Mouse (Mus musculus) left cerebral cortex, adult 2 months (tissue): ENCODE data around the gene Frmd5. TPM values are rescaled to one million over a fixed set of nuclear protein-coding genes. Genes with fewer than 3 reads are reported as not detected.
A peak's percentile ranks its signal among the peaks of the same experiment; 100 is the strongest.
"Not testable (repeated sequence)": the region's sequence is repeated elsewhere in the genome, so short reads cannot be mapped to it uniquely, and the experiment has no call there.

Source experiments
- DNase-seq, 2 experiments: peaks; one replicate each; pipeline ENCODE4 v3.0.0; 2021 to 2022; ENCODE audit warnings: low spot score in 2 of 2, mixed read lengths in 1 of 2; ENCODE audit errors: extremely low spot score in 1 of 2
- H3K27ac ChIP-seq: fragments of 200-600 bp; 2 replicates; pipeline ENCODE4 v1.8.1; 2022
- H3K4me3 ChIP-seq: fragments of 200-600 bp; 2 replicates; pipeline ENCODE4 v1.8.1; 2022
- CTCF ChIP-seq: fragments of 200-600 bp; IDR thresholded peaks from 2 replicates; pipeline ENCODE4 v1.8.1; 2022; ENCODE audit warnings: antibody characterized with exemption, mild to moderate bottlenecking, moderate library complexity
- intact Hi-C: fragments of 180-260 bp; cut with DNase I; formaldehyde crosslinking; loops from one replicate; pipeline ENCODE4 v1.15.1; 2025
- long read RNA-seq, 2 experiments: library from polyadenylated mRNA; stranded (forward); transcript quantifications; one replicate each; pipeline ENCODE4 v2.0.0; 2021; ENCODE audit warnings: borderline mapping rate in 2 of 2
- total RNA-seq, 2 experiments: library from RNA; stranded (reverse); gene quantifications; 2 replicates each; pipeline ENCODE4 v1.2.3; 2021

The Frmd5 gene
- 10 to 100 TPM; 53.8 to 56.3 TPM for total RNA-seq
- long read RNA-seq, experiment 1, partial matches to known transcripts: 20 of 25 reads
- long read RNA-seq, experiment 1, other reads (novel, unspliced or antisense): 5 of 25 reads
- long read RNA-seq, experiment 2, partial matches to known transcripts: 13 of 23 reads
- long read RNA-seq, experiment 2, other reads (novel, unspliced or antisense): 10 of 23 reads

DNA sequence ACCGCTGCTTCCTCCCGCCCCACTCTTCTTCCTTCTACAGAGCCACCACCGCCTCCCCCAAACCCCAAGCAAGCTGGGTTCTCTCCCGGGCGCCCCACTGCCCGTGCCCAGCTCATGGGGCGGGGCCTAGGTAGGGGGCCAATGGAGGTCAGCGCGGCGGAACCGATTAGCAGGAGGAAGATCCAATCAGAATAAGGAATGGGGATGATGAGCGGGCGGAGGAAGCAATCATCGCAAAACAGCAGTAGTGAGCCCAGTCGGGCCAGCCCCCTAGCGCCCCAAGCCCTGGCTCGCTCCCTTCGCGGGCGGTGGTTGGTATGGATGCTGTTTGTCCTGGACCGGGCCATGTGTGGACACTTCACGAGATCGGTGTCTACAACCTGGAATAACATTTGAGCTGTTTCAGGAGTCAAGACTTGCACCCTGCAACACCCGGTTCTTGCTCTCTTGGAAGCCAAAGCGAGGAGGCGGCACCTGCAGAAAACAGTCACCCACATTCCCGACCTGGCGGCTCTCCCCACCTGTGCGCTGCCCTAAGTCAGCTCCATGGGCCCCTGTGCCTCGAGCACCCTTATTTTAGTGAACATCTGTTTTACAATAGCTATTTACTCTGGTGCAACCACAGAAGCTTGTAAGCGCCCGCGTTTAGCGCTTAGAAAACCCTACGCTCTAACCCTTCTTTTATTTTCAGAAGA lies at the start of gene Frmd5:
Gene Frmd5, minus strand, starts transcription at position 129 of the 695 bp plus-strand sequence.
- peak within 1 kb of the TSS; percentile 97 for H3K4me3 ChIP-seq
- intact Hi-C loops: loop anchor here (2.0 to 5.0 kb wide), 2 partner anchors 22 to 80 kb away; no protein-coding TSS in a partner anchor
- TF ChIP-seq CTCF: peak; percentile 35
- H3K27ac ChIP-seq: peak within 1 kb of the TSS; percentile 95
- DNase-seq: peak; percentile 93

DNA sequence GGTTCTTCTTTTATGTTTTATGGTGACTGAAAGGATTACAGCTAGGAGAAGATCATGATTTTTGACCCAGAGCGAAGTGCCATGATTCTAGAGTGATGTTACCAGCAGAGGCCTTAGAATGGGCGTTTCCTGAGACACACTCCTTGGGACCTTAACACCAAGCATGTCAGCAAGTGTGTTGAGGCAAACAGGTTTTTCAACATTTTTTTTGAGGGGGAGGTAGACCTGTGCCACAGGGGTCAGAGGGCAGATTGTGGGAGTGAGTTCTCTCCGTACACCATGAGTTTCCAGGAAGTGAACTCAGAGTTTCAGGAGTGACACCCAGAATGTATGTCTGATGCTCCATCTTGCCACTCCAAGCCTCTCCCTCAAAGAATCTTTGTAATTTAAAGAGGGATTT lies 47.1 kb upstream of the Frmd5 start:
- DNase-seq: no peak
- no peak overlapping the region for H3K27ac ChIP-seq

DNA sequence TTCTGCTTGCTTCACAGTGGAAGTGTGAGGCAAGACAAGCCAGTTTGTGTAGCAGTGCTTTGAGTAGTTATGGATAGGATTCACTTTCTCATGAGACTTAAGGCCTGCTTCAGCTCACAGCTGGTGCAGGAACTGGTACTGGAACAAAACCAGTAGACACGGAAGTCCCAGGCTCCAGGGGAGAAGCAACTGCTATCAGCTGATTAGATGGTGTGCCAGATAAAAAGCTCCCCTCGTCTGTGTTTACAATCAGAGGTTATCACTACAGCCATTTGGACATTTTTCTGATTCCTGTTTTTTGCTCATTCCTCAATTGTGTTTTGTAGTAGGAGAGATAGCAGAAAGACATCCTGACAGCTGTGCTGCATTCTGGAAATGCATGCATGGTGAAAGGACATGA lies 45.2 kb upstream of the Frmd5 start:
- no peak for DNase-seq
- no peak for TF ChIP-seq CTCF
- no peak overlapping the region for H3K4me3 ChIP-seq
- intact Hi-C loops: no loop called here
- H3K27ac ChIP-seq: no peak overlapping the region

More for the DNA sequence above, 47.1 kb upstream of the Frmd5 start:
- intact Hi-C loops: no loop called here
- no peak for TF ChIP-seq CTCF
- no peak overlapping the region for H3K4me3 ChIP-seq

DNA sequence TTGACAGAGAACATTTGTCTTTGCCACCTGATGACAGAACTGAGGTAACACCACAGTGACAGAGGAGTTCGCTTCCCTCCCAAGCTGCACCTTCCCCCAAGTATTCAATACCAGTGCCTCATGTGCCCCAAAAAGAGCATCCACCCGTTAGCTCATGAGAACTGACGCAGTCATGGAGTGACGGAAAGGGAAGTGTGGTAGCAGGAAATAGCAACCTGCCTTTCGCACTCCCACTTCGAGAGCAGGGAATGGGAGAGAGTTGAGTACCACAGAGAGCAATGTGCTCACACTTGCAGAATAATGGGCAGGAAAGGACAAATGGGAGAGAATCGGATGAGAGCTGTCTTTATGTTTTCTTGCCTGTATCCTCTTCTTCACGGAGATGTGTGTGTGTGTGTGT lies 39.2 kb upstream of the Frmd5 start:
- H3K4me3 ChIP-seq: no peak overlapping the region
- no peak overlapping the region for H3K27ac ChIP-seq
- DNase-seq: no peak
- intact Hi-C loops: no loop called here
- TF ChIP-seq CTCF: no peak

DNA sequence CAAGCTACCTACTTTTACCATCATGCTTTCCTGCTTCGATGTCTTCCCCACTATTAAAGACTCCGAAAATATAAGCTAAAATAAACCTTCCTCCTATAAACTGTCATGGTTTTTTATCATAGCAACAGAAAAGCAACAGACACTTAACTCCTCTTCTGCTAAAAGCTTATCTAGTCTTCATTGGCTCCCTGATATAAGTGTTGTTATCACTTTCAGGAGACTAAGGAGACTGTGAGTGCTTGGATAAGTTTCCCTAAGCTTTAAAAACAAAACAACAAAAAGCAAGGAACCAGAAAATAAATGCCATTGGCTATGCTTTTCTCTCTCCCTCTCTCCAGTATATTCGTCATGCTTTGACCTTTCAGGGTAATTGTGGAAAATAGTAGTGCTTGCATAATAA lies 35.4 kb upstream of the Frmd5 start:
- Histone ChIP-seq H3K27ac (no peak overlapping the region), H3K4me3 (no peak overlapping the region)
- DNase-seq: no peak
- intact Hi-C loops: no loop called here
- no peak for TF ChIP-seq CTCF

DNA sequence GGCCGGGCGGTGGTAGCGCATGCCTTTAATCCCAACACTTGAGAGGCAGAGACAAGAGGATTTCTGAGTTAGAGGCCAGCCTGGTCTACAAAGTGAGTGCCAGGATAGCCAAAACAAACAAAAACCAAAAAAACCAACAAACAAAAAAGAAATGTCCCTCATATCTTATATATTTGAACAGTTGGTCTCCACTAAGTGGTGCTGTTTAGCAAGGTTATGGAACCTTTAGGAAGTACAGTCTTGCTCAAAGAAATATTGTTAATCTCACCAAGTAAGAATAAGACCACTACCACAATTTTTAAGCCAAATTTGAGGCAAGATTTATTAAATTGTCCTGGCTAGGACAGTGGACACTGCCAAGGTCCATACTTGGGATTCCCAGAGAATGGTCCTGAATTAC lies 34.6 kb upstream of the Frmd5 start:
- no peak for DNase-seq
- intact Hi-C loops: no loop called here
- no peak overlapping the region for H3K27ac ChIP-seq
- no peak overlapping the region for H3K4me3 ChIP-seq
- TF ChIP-seq CTCF: peak; percentile 13

DNA sequence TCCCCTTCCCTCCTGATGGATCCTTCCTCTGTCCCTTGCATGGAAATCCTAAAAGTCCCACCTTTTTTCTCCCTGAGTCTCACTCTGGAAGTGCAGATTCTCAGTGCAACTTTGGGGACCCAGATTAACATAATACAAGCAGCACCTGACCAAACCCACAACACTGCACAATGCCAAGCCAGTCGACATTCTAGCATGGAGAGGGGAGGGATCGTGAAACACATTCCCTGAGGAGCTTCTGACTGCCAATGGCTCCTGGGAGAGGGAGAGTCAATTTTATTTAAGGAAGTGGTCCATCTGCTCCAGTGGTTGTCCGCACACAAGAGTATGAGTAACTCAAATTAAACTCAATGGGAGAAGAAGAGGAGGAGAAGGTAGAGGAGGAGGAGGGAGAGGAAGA lies 28.0 kb upstream of the Frmd5 start:
- Histone ChIP-seq H3K4me3 (no peak overlapping the region), H3K27ac (no peak overlapping the region)
- intact Hi-C loops: no loop called here
- no peak for TF ChIP-seq CTCF
- no peak for DNase-seq

DNA sequence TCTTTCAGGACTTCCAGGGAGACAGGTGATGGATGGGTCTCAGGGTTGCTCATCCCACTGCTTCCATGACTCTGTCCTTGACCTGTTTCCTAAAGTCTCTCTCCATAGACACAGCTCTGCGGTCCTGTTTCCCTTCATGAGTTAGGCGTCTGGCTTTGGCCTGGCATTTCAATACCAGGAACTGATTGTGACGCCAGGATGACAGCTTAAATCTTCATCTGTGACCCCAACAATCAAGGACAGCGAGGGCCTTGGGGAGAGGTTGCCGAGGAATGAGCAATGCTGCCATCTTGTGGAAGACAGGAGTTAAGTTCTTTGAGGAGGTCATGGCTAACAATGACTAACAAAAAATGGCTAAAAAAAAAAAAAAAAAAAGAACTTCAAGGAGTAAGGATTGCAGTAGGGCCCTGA lies 25.6 kb upstream of the Frmd5 start:
- intact Hi-C loops: loop anchor here (1.0 kb wide), 1 partner anchor 261 kb away; no protein-coding TSS in a partner anchor
- Histone ChIP-seq H3K4me3 (no peak overlapping the region), H3K27ac (no peak overlapping the region)
- peak; percentile 79 for TF ChIP-seq CTCF
- DNase-seq: peak; percentile 32 to 50

DNA sequence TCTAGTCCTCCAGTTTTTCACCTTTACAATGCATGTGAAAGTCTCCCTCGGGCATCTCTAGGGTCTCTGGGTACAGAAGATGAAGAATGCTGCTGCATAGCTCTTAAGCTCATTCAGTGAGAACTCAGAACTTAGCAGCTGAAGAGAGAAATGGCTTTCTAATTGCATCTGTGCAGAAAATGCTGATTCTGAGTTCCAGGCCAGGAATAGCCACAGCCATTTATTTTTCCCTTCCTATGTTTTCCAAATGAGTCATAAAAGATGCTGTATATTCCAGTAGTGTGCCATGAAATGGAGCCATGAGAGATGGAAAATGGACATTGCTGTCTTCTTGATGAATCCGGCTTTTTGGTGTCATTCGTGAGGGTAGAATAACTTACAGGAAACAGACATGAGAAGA lies 21.5 kb upstream of the Frmd5 start:
- no peak overlapping the region for H3K4me3 ChIP-seq
- intact Hi-C loops: loop anchor here (2.0 kb wide), 1 partner anchor 22 kb away; the partner anchor contains the start of gene Frmd5
- H3K27ac ChIP-seq: peak overlapping the region; percentile 21; the same call in 1 of the 2 replicates
- DNase-seq: no peak
- no peak for TF ChIP-seq CTCF

DNA sequence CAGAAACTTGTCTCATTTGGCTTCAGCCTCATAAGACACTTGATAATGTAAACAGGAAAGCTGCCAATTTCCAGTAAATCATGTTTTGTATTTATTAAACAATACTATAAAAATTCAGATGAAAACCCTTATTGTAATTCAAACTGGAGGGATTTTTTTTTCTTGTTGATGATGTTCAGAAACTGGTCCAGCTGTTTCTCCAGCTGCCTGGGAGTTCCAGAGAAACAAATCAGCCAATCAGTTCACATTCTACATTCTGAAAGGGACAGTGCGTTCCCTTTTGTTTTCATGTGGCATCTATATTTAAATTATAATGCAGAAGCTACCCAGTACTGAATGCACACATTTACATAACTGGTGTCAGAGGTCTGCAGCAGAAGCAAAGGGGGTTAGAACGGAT lies 19.3 kb upstream of the Frmd5 start:
- Histone ChIP-seq H3K4me3 (no peak overlapping the region), H3K27ac (no peak overlapping the region)
- intact Hi-C loops: no loop called here
- DNase-seq: no peak
- no peak for TF ChIP-seq CTCF

DNA sequence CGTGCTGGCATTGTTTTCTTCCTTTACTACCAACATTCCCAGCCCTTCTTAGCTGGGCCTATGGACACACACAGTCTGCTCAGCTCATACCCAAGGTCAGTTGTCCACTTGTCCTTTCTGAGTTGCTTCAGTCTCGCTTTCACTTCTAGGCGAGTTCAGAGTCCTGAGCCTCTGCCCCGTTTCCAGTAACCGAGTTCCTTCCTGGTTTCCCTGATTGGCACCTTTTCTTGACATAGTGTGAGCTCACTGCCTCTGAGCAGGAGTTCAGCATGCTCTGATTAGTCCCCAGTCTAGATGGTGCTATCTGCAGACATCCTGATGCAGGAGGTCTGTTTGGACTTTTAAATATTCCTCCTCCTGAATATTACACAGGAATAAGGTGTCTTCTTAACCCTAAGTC lies 17.8 kb upstream of the Frmd5 start:
- Histone ChIP-seq H3K4me3 (no peak overlapping the region), H3K27ac (no peak overlapping the region)
- no peak for TF ChIP-seq CTCF
- DNase-seq: no peak
- intact Hi-C loops: no loop called here

DNA sequence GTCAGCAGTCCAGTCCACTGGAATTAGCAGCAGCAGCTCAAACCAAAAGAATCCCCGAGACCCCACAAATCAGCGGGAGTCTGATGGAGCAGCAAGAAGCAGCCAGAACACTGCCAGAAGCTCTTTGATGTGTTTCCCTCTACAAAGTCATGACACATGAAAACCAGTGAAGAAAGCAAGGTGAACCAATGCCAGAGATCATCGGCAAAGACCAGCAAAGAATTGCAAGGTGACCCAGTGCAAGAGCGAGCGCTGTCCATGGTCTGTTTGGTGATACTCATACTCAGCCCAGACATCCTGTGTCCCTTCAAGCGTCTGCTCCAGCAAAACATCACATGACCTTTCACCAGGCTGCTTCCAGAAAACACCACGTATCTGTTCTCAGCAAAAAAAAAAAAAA lies 14.9 kb upstream of the Frmd5 start:
- no peak for TF ChIP-seq CTCF
- Histone ChIP-seq H3K27ac (no peak overlapping the region), H3K4me3 (no peak overlapping the region)
- intact Hi-C loops: no loop called here
- DNase-seq: no peak

DNA sequence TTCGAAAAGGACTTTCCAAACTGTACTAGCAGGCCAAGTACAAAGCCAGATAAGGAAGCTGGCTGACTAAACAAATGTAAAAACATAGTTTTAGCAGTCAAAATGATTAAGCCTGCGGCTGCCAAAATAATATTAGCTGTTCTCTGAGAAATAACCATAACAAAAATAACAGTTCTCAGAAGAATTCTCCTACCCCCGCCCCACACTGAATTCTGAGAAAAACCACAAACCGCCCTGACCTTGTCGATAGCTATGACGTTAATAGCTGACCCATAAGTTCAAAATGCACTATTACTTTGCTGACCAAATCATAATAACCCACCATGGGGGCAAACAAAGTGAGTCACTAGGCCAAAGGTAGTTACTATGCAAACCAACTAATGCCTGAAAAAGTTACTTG lies 4.0 kb upstream of the Frmd5 start:
- H3K27ac ChIP-seq, DNase-seq, intact Hi-C loops, H3K4me3 ChIP-seq: not testable (repeated sequence)
